In the genomic region with DNA sequence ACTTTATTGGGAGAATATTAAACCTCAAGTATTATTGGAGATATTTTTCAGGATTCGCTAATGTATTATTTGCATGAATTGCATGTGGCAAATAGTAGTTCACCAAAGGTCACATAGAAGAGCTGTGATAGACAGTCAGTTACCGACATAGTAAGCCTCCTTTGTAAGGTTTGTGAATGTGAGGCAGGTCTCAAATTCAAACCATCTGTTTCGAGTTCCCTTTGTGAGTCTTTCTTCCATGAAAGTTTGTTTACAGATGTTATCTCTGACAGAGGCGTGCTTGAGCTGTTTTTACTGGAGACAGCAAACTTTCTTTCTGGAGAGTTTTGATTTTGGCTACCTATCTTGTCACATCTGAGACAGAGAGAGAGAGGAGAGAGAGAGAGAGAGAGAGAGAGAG, we compare ENCODE assay signal across 21 mouse cellular contexts.
"Had no signal": no experiment of that assay in that cellular context is flagged by ENCODE, and none has a peak within 500 bp of the region (broad histone marks: within the 10 kb centered on the region; RNA-seq: fewer than 3 reads in every experiment).

No protein-coding gene starts in this region.

- H3K4me1 ChIP-seq: kidney, embryonic 15.5 days; limb, embryonic 15.5 days; midbrain, embryonic 13.5 days; neural tube, embryonic 13.5 days; stomach, embryonic 15.5 days had no signal

- H3K4me3 ChIP-seq: kidney, embryonic 15.5 days; limb, embryonic 12.5 days; limb, embryonic 15.5 days; midbrain, embryonic 13.5 days; myocyte; neural tube, embryonic 13.5 days; stomach, embryonic 15.5 days had no signal

- H3K36me3 ChIP-seq: kidney, embryonic 15.5 days; limb, embryonic 12.5 days; limb, embryonic 15.5 days; midbrain, embryonic 13.5 days; neural tube, embryonic 13.5 days; stomach, embryonic 15.5 days had no signal

- H3K27me3 ChIP-seq: kidney, embryonic 15.5 days; limb, embryonic 12.5 days; limb, embryonic 15.5 days; midbrain, embryonic 13.5 days; neural tube, embryonic 13.5 days; stomach, embryonic 15.5 days had no signal

- H3K9ac ChIP-seq: kidney, embryonic 15.5 days; limb, embryonic 12.5 days; limb, embryonic 15.5 days; liver, embryonic 14.5 days; liver, postnatal 0 days; midbrain, embryonic 13.5 days; neural tube, embryonic 13.5 days; stomach, embryonic 15.5 days had no signal

- H3K9me3 ChIP-seq: kidney, embryonic 15.5 days; limb, embryonic 12.5 days; limb, embryonic 15.5 days; midbrain, embryonic 13.5 days; neural tube, embryonic 13.5 days; stomach, embryonic 15.5 days had no signal

- DNase-seq: kidney, adult 8-10 months; kidney, postnatal 10 days; kidney, postnatal 36 days; left cerebral cortex, postnatal 4 days; liver, postnatal 0 days; lung, postnatal 14 days; lung, postnatal 4 days; retina, postnatal 1 day; right cerebral cortex, postnatal 25 days; spleen, adult 18-20 months; thymus, postnatal 25 days had no signal

- H3K27ac ChIP-seq: kidney, embryonic 15.5 days; limb, embryonic 12.5 days; limb, embryonic 15.5 days; liver, embryonic 14.5 days; midbrain, embryonic 13.5 days; neural tube, embryonic 13.5 days; stomach, embryonic 15.5 days had no signal

- H3K4me2 ChIP-seq: kidney, embryonic 15.5 days; limb, embryonic 12.5 days; limb, embryonic 15.5 days; liver, embryonic 11.5 days; midbrain, embryonic 13.5 days; neural tube, embryonic 13.5 days; stomach, embryonic 15.5 days had no signal

- ATAC-seq: liver, postnatal 0 days; midbrain, embryonic 13.5 days; midbrain, embryonic 16.5 days had no signal
